ENCODE assay signal across 8 mouse cellular contexts in the genomic region with DNA sequence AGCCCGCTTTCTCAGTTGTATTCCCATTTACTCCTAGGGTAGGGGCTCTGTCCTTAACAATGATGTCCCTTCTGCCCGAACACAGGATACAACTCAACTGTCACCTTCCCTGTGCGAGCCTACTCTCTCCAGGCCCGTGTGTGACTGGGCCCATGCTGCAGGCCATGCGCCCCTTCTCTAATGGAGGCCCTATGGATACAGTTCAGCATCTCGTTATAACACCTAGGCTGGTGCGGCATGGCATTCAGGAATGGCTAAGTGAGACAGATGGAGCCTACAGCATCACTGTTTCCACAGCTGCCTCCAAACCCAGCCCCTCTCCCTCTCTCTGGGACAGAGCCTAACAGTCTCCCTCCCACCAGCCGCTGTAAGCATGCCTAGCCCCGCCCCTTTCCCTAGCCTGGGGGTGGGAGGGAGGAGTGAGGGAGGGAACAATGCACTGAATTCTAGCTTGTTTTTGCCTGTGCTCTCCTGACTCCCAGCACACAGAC. TPM values are rescaled to one million over a fixed set of nuclear protein-coding genes. Genes with fewer than 3 reads are reported as not detected.
DNase-seq lines count a peak whose midpoint lies in the region; ATAC-seq and TF ChIP-seq lines count a peak whose summit lies in the region.

No protein-coding gene starts in this region.

- no peak for TF ChIP-seq CTCF in brain, embryonic 14.5 days (IDR thresholded peaks at IDR 0.05; ENCODE audit: borderline replicate concordance, extremely low read depth, insufficient read depth, insufficient read length)

- H3K9ac ChIP-seq in intestine, embryonic 14.5 days (ENCODE audit: low read length) = no peak overlapping the region
- H3K9ac ChIP-seq in limb, embryonic 14.5 days (ENCODE audit: low read depth, low read length, severe bottlenecking) = 0 out of 2 replicates have a peak overlapping the region, but pooled peaks have one; percentile 29
- H3K9ac ChIP-seq in neural tube, embryonic 12.5 days = no peak overlapping the region

- peaks cover 40% of the 10 kb centered on the region for H3K36me3 ChIP-seq in intestine, embryonic 14.5 days (ENCODE audit: control insufficient read depth, insufficient read depth, low read length)
- H3K36me3 ChIP-seq in limb, embryonic 14.5 days (ENCODE audit: control insufficient read depth, insufficient read depth, low read length) = peaks cover 38% of the 10 kb centered on the region
- peaks cover 37% of the 10 kb centered on the region for H3K36me3 ChIP-seq in neural tube, embryonic 12.5 days

- no peak overlapping the region for H3K4me2 ChIP-seq in intestine, embryonic 14.5 days (ENCODE audit: low read length)
- H3K4me2 ChIP-seq in limb, embryonic 14.5 days (replicated peaks; ENCODE audit: low read depth, low read length, severe bottlenecking) = no peak overlapping the region
- no peak overlapping the region for H3K4me2 ChIP-seq in neural tube, embryonic 12.5 days (replicated peaks)

- H3K4me3 ChIP-seq in intestine, embryonic 14.5 days (ENCODE audit: low read depth, low read length) = no peak overlapping the region
- H3K4me3 ChIP-seq in limb, embryonic 14.5 days (replicated peaks; ENCODE audit: low read length) = no peak overlapping the region
- no peak overlapping the region for H3K4me3 ChIP-seq in neural tube, embryonic 12.5 days

- H3K4me1 ChIP-seq in intestine, embryonic 14.5 days (replicated peaks; ENCODE audit: control insufficient read depth, insufficient read depth, low read length) = peaks cover 7% of the 10 kb centered on the region; the same call in 1 of the 2 replicates
- H3K4me1 ChIP-seq in limb, embryonic 14.5 days (ENCODE audit: control insufficient read depth, insufficient read depth, low read length) = peaks cover 12% of the 10 kb centered on the region
- peaks cover 9% of the 10 kb centered on the region for H3K4me1 ChIP-seq in neural tube, embryonic 12.5 days

- H3K27me3 ChIP-seq in intestine, embryonic 14.5 days (replicated peaks; ENCODE audit: control insufficient read depth, insufficient read depth, low read length) = no peaks in the 10 kb centered on the region
- H3K27me3 ChIP-seq in limb, embryonic 14.5 days (ENCODE audit: control insufficient read depth, insufficient read depth, low read length) = no peaks in the 10 kb centered on the region
- H3K27me3 ChIP-seq in neural tube, embryonic 12.5 days (replicated peaks) = no peaks in the 10 kb centered on the region

- H3K27ac ChIP-seq in intestine, embryonic 14.5 days (ENCODE audit: low read depth) = peak overlapping the region; percentile 43
- peak overlapping the region; percentile 87 for H3K27ac ChIP-seq in limb, embryonic 14.5 days (replicated peaks; ENCODE audit: low read depth, low read length)
- H3K27ac ChIP-seq in neural tube, embryonic 12.5 days = peak overlapping the region; percentile 43; the same call in 1 of the 2 replicates

- no peaks in the 10 kb centered on the region for H3K9me3 ChIP-seq in intestine, embryonic 14.5 days (ENCODE audit: control insufficient read depth, low read length)
- H3K9me3 ChIP-seq in limb, embryonic 14.5 days (ENCODE audit: control insufficient read depth, low read length) = no peaks in the 10 kb centered on the region
- no peaks in the 10 kb centered on the region for H3K9me3 ChIP-seq in neural tube, embryonic 12.5 days

- ATAC-seq in intestine, embryonic 14.5 days (replicated peaks; ENCODE audit: low FRiP score, low TSS enrichment, low read depth) = peak; percentile 75
- peak; percentile 91 for ATAC-seq in limb, embryonic 14.5 days (ENCODE audit: low FRiP score, low read depth)
- peak; percentile 85 for ATAC-seq in neural tube, embryonic 12.5 days (ENCODE audit: low FRiP score, low read depth)
- ATAC-seq in cerebellum, adult (ENCODE audit: insufficient number of reproducible peaks, low FRiP score, low TSS enrichment) = no peak

- no peak for TF ChIP-seq POLR2A in brain, embryonic 14.5 days (IDR thresholded peaks at IDR 0.05; ENCODE audit: borderline replicate concordance, extremely low read depth, insufficient read depth, insufficient read length, poor library complexity, severe bottlenecking)
- no peak for TF ChIP-seq POLR2A in limb, embryonic 14.5 days (IDR thresholded peaks at IDR 0.05; ENCODE audit: borderline replicate concordance, extremely low read depth, insufficient read depth, insufficient read length)

- 40% methylated on average over 9 of the region's 9 CpGs for WGBS in intestine, embryonic 14.5 days
- 36% methylated on average over 9 of the region's 9 CpGs for WGBS in limb, embryonic 14.5 days
- WGBS in neural tube, embryonic 12.5 days = 37% methylated on average over 9 of the region's 9 CpGs

- peak; percentile 73 for DNase-seq in adrenal gland, adult 2 months
- no peak for DNase-seq in adrenal gland, adult 8-10 months
- DNase-seq in brain, embryonic 14.5 days (ENCODE audit: low read depth) = peak; percentile 87
- DNase-seq in gastrocnemius, postnatal 4 days (ENCODE audit: low spot score in 2 of 2) = peak; percentile 48 to 71
- DNase-seq in intestine, embryonic 14.5 days (ENCODE audit: low spot score) = peak; percentile 77
- peak; percentile 90 for DNase-seq in limb, embryonic 14.5 days (ENCODE audit: low spot score)

RNA-seq across cellular contexts. Expression of gene Wdr73, which starts 12.0 kb away (rescaled TPM):
- 10 to 100 TPM in 1 of 2 experiments, 1 to 10 TPM in 1; 9.5 to 24.4 TPM for total RNA-seq in adrenal gland, adult 2 months (2021)
- 9.5 and 15.8 TPM in 2 replicates for polyA plus RNA-seq in adrenal gland, adult 2 months (2012; rRNA removed)
- 10 to 100 TPM; 18.4 to 26.8 (median 24.0) TPM for total RNA-seq in adrenal gland, adult 8-10 months (2022)
- polyA plus RNA-seq in brain, embryonic 14.5 days (2012; rRNA removed) = 32.8 and 37.1 TPM in 2 replicates
- 1 to 10 TPM; 9.1 to 9.5 TPM for total RNA-seq in gastrocnemius, postnatal 4 days (2021)
- polyA plus RNA-seq in intestine, embryonic 14.5 days (2014; fragmentation: Nextera tagmentation; extraction: Ambion mirVana) = 34.4 and 37.9 TPM in 2 replicates
- polyA plus RNA-seq in limb, embryonic 14.5 days (2012; rRNA removed) = 23.1 and 26.5 TPM in 2 replicates
- polyA plus RNA-seq in limb, embryonic 14.5 days (2014; fragmentation: Nextera tagmentation; extraction: Ambion mirVana) = 22.6 and 26.0 TPM in 2 replicates
- polyA plus RNA-seq in neural tube, embryonic 12.5 days (2016; fragmentation: Nextera tagmentation; extraction: Ambion mirVana) = 39.6 and 42.0 TPM in 2 replicates

RNA-seq across cellular contexts. Expression of gene Nmb, which starts 15.8 kb away (rescaled TPM):
- 1 to 10 TPM; 1.4 to 3.7 TPM for total RNA-seq in adrenal gland, adult 2 months (2021)
- polyA plus RNA-seq in adrenal gland, adult 2 months (2012; rRNA removed) = 4.8 and 6.5 TPM in 2 replicates
- 1 to 10 TPM; 2.7 to 6.5 (median 3.4) TPM for total RNA-seq in adrenal gland, adult 8-10 months (2022)
- 10.3 and 10.5 TPM in 2 replicates for polyA plus RNA-seq in brain, embryonic 14.5 days (2012; rRNA removed)
- total RNA-seq in gastrocnemius, postnatal 4 days (2021) = 1 to 10 TPM; 2.5 to 4.9 TPM
- polyA plus RNA-seq in intestine, embryonic 14.5 days (2014; fragmentation: Nextera tagmentation; extraction: Ambion mirVana) = 7.1 and 7.4 TPM in 2 replicates
- polyA plus RNA-seq in limb, embryonic 14.5 days (2012; rRNA removed) = 8.3 and 8.5 TPM in 2 replicates
- polyA plus RNA-seq in limb, embryonic 14.5 days (2014; fragmentation: Nextera tagmentation; extraction: Ambion mirVana) = 4.9 and 8.1 TPM in 2 replicates
- polyA plus RNA-seq in neural tube, embryonic 12.5 days (2016; fragmentation: Nextera tagmentation; extraction: Ambion mirVana) = 6.5 and 7.4 TPM in 2 replicates

RNA-seq across cellular contexts. Expression of gene Zscan2, which starts 28.3 kb away (rescaled TPM):
- 1 to 10 TPM; 4.6 to 6.6 TPM for total RNA-seq in adrenal gland, adult 2 months (2021)
- polyA plus RNA-seq in adrenal gland, adult 2 months (2012; rRNA removed) = 4.0 and 4.4 TPM in 2 replicates
- total RNA-seq in adrenal gland, adult 8-10 months (2022) = 10 to 100 TPM in 2 of 4 experiments, 1 to 10 TPM in 2; 6.3 to 10.4 (median 9.7) TPM
- 31.2 and 37.1 TPM in 2 replicates for polyA plus RNA-seq in brain, embryonic 14.5 days (2012; rRNA removed)
- 1 to 10 TPM; 5.5 TPM for total RNA-seq in gastrocnemius, postnatal 4 days (2021)
- 2.4 and 3.3 TPM in 2 replicates for polyA plus RNA-seq in intestine, embryonic 14.5 days (2014; fragmentation: Nextera tagmentation; extraction: Ambion mirVana)
- polyA plus RNA-seq in limb, embryonic 14.5 days (2012; rRNA removed) = 17.3 and 19.8 TPM in 2 replicates
- 2.7 and 2.8 TPM in 2 replicates for polyA plus RNA-seq in limb, embryonic 14.5 days (2014; fragmentation: Nextera tagmentation; extraction: Ambion mirVana)
- 4.9 and 6.0 TPM in 2 replicates for polyA plus RNA-seq in neural tube, embryonic 12.5 days (2016; fragmentation: Nextera tagmentation; extraction: Ambion mirVana)

RNA-seq across cellular contexts. Expression of gene Sec11a, which starts 58.5 kb away (rescaled TPM):
- 100 to 1,000 TPM in 1 of 2 experiments, 10 to 100 TPM in 1; 57.1 to 103 TPM for total RNA-seq in adrenal gland, adult 2 months (2021)
- 21.9 and 40.8 TPM in 2 replicates for polyA plus RNA-seq in adrenal gland, adult 2 months (2012; rRNA removed)
- total RNA-seq in adrenal gland, adult 8-10 months (2022) = 100 to 1,000 TPM in 3 of 4 experiments, 10 to 100 TPM in 1; 90.9 to 110 (median 105) TPM
- polyA plus RNA-seq in brain, embryonic 14.5 days (2012; rRNA removed) = 118 and 138 TPM in 2 replicates
- total RNA-seq in gastrocnemius, postnatal 4 days (2021) = 10 to 100 TPM; 71.6 to 77.3 TPM
- 218 and 221 TPM in 2 replicates for polyA plus RNA-seq in intestine, embryonic 14.5 days (2014; fragmentation: Nextera tagmentation; extraction: Ambion mirVana)
- 158 and 177 TPM in 2 replicates for polyA plus RNA-seq in limb, embryonic 14.5 days (2012; rRNA removed)
- 189 and 224 TPM in 2 replicates for polyA plus RNA-seq in limb, embryonic 14.5 days (2014; fragmentation: Nextera tagmentation; extraction: Ambion mirVana)
- 170 and 176 TPM in 2 replicates for polyA plus RNA-seq in neural tube, embryonic 12.5 days (2016; fragmentation: Nextera tagmentation; extraction: Ambion mirVana)
